Mouse (Mus musculus): ENCODE data around the gene Acer1. TPM values are rescaled to one million over a fixed set of nuclear protein-coding genes. Genes with fewer than 3 reads are reported as not detected.
"Not testable (repeated sequence)": the region's sequence is repeated elsewhere in the genome, so short reads cannot be mapped to it uniquely, and the experiment has no call there.

Gene Acer1
- polyA plus RNA-seq, 1 experiment from 2014 or later: not detected

- Histone ChIP-seq H3K4me2 (peak overlapping the region; percentile 92), H3K36me3 (no peaks in the 10 kb centered on the region), H3K27me3 (replicated peaks) (no peaks in the 10 kb centered on the region), H3K9ac (replicated peaks) (peak overlapping the region; percentile 99), H3K4me1 (peaks cover 44% of the 10 kb centered on the region), H3K4me3 (replicated peaks) (peak overlapping the region; percentile 96), H3K27ac (replicated peaks) (peak overlapping the region; percentile 91), H3K9me3 (replicated peaks) (no peaks in the 10 kb centered on the region)
- 2% methylated on average over 37 of the region's 45 CpGs for WGBS
- peak; percentile 55 for ATAC-seq (ENCODE audit: low FRiP score)
These were observed 47.2 kb downstream of the Acer1 start for GRCm38 (mm10) chr17:56934545-56935330.

DNA sequence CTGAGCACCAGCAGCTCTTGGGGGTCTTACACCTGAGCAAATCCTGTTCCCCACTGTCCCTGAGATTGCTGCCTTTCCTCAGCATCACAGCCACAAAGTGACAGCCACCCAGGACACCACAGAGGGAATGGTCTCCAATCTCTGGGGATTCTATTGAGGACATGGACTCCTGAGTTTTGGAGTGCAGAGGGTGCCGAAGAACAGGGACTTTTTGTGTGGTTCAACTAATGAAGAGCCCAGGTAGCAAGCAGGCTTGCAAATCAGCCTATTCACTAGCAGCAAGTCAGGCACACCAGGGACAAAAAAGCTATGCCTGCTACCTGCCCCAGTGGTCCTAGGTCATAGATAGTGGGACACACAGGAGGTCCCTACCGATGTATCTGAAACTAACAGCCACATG, 48.5 kb downstream of the Acer1 start:
- Histone ChIP-seq H3K4me3 (replicated peaks) (no peak overlapping the region), H3K27ac (replicated peaks) (no peak overlapping the region), H3K4me1 (peaks cover 50% of the 10 kb centered on the region), H3K9ac (replicated peaks) (0 out of 2 replicates have a peak overlapping the region, but pooled peaks have one; percentile 99), H3K27me3 (replicated peaks) (no peaks in the 10 kb centered on the region), H3K4me2 (peak overlapping the region; percentile 92), H3K36me3 (no peaks in the 10 kb centered on the region), H3K9me3 (replicated peaks) (no peaks in the 10 kb centered on the region)
- 93% methylated on average over 2 of the region's 2 CpGs for WGBS
- no peak for ATAC-seq (ENCODE audit: low FRiP score)

DNA sequence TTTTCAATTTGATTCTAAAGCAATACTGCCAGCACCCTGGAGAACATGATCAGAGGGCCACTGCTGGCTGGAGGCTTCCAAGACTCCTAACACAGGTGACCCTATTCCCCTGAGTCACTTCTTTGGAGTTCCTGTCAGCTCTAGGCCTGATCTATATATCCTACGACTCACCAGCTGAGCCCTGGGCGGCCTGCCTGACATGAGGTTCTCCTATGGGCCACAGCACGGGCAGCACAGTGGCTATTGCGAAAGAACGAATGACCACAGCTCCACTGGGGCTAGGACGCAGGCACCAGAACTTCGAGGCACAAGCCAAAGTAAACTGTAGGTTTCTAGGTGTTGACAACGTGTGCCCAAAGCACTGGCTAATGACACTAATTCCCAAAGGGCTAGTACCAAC, 51.9 kb downstream of the Acer1 start:
- WGBS: 88% methylated on average over 8 of the region's 8 CpGs

GRCm38 (mm10) chr17:56929530-56929929, 52.4 kb downstream of the Acer1 start:
- Histone ChIP-seq H3K36me3 (peaks cover 12% of the 10 kb centered on the region), H3K9me3 (replicated peaks) (no peaks in the 10 kb centered on the region), H3K4me1 (peaks cover 45% of the 10 kb centered on the region), H3K4me3 (replicated peaks) (no peak overlapping the region), H3K27ac (replicated peaks) (no peak overlapping the region), H3K9ac (replicated peaks) (no peak overlapping the region), H3K27me3 (replicated peaks) (no peaks in the 10 kb centered on the region), H3K4me2 (no peak overlapping the region)
- WGBS: 83% methylated on average over 1 of the region's 1 CpGs
- no peak for ATAC-seq (ENCODE audit: low FRiP score)

More for the DNA sequence above, 51.9 kb downstream of the Acer1 start:
- peaks cover 47% of the 10 kb centered on the region for H3K4me1 ChIP-seq
- H3K4me2 ChIP-seq: no peak overlapping the region
- ATAC-seq (ENCODE audit: low FRiP score): no peak
- no peaks in the 10 kb centered on the region for H3K9me3 ChIP-seq (replicated peaks)
- no peak overlapping the region for H3K27ac ChIP-seq (replicated peaks)
- no peak overlapping the region for H3K9ac ChIP-seq (replicated peaks)
- peaks cover 7% of the 10 kb centered on the region for H3K36me3 ChIP-seq
- H3K27me3 ChIP-seq (replicated peaks): no peaks in the 10 kb centered on the region
- no peak overlapping the region for H3K4me3 ChIP-seq (replicated peaks)

DNA sequence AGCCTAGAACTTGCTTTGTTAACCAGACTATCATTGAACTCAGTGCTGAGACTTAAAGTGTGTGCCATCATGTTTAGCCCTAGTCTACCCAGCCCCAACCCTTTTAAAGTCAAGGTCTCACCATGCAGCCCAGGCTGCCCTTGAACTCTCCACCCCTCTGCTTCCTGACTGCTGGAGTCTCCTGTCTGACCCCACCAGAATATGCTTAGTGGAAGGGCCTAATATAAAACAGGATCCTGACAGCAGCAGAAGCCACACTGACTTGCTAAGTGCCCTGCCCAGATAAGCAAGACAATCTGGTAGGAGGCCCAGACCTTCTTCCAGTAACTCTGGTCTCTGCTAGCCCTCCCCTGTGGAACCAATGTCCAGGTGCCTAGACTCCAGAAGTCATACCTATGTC, 52.8 kb downstream of the Acer1 start:
- Histone ChIP-seq H3K9me3 (replicated peaks) (no peaks in the 10 kb centered on the region), H3K36me3 (peaks cover 13% of the 10 kb centered on the region), H3K4me3 (replicated peaks) (no peak overlapping the region), H3K4me2 (no peak overlapping the region), H3K27ac (replicated peaks) (no peak overlapping the region), H3K27me3 (replicated peaks) (no peaks in the 10 kb centered on the region), H3K9ac (replicated peaks) (no peak overlapping the region), H3K4me1 (peaks cover 41% of the 10 kb centered on the region)
- no peak for ATAC-seq (ENCODE audit: low FRiP score)

DNA sequence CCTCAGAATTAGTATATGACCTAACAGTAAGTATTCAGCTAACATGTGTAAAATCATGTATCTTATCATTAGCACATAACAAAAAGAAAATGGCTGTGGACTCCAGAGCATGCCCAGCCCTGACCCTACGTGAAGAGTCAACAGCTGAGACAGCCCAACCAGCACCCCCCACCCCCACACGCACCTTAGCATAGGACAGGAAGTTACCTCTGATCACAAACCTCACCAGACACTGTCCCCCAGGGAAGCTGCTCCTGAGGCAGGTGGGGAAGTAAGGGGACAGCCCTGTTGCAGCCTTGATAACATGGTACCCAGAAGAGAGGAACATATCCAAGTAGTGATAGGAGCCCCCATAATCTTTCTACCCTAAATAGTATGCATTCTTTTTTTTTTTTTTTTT, 55.9 kb downstream of the Acer1 start:
- H3K9me3 ChIP-seq (replicated peaks): no peaks in the 10 kb centered on the region
- H3K9ac ChIP-seq (replicated peaks): no peak overlapping the region
- ATAC-seq (ENCODE audit: low FRiP score): no peak
- no peak overlapping the region for H3K4me3 ChIP-seq (replicated peaks)
- H3K36me3 ChIP-seq: peaks cover 32% of the 10 kb centered on the region
- H3K4me2 ChIP-seq: no peak overlapping the region
- no peaks in the 10 kb centered on the region for H3K27me3 ChIP-seq (replicated peaks)
- H3K27ac ChIP-seq (replicated peaks): no peak overlapping the region
- 93% methylated on average over 2 of the region's 2 CpGs for WGBS
- peaks cover 10% of the 10 kb centered on the region for H3K4me1 ChIP-seq

GRCm38 (mm10) chr17:56919725-56920124, 62.2 kb downstream of the Acer1 start:
- Histone ChIP-seq H3K4me1 (no peaks in the 10 kb centered on the region), H3K9me3 (replicated peaks) (no peaks in the 10 kb centered on the region), H3K27me3 (replicated peaks) (no peaks in the 10 kb centered on the region), H3K4me3 (replicated peaks) (no peak overlapping the region), H3K27ac (replicated peaks) (no peak overlapping the region), H3K9ac (replicated peaks) (no peak overlapping the region), H3K4me2 (no peak overlapping the region), H3K36me3 (peaks cover 54% of the 10 kb centered on the region)
- 93% methylated on average over 3 of the region's 3 CpGs for WGBS
- ATAC-seq (ENCODE audit: low FRiP score): peak; percentile 28; the same call in 1 of the 2 replicates

GRCm38 (mm10) chr17:56917166-56917565, 64.8 kb downstream of the Acer1 start:
- H3K27me3 ChIP-seq (replicated peaks): no peaks in the 10 kb centered on the region
- no peak overlapping the region for H3K4me2 ChIP-seq
- 95% methylated on average over 2 of the region's 2 CpGs for WGBS
- H3K9me3 ChIP-seq (replicated peaks): no peaks in the 10 kb centered on the region
- no peak overlapping the region for H3K4me3 ChIP-seq (replicated peaks)
- no peaks in the 10 kb centered on the region for H3K4me1 ChIP-seq
- H3K36me3 ChIP-seq: peaks cover 56% of the 10 kb centered on the region
- ATAC-seq (ENCODE audit: low FRiP score): no peak
- H3K9ac ChIP-seq (replicated peaks): no peak overlapping the region
- no peak overlapping the region for H3K27ac ChIP-seq (replicated peaks)

- Histone ChIP-seq H3K9ac (replicated peaks) (no peak overlapping the region), H3K4me2 (no peak overlapping the region), H3K27ac (replicated peaks) (no peak overlapping the region), H3K36me3 (peaks cover 62% of the 10 kb centered on the region), H3K4me3 (replicated peaks) (no peak overlapping the region), H3K4me1 (no peaks in the 10 kb centered on the region), H3K9me3 (replicated peaks) (no peaks in the 10 kb centered on the region), H3K27me3 (replicated peaks) (no peaks in the 10 kb centered on the region)
- ATAC-seq (ENCODE audit: low FRiP score): no peak
These were observed 68.5 kb downstream of the Acer1 start for GRCm38 (mm10) chr17:56913444-56913843.

DNA sequence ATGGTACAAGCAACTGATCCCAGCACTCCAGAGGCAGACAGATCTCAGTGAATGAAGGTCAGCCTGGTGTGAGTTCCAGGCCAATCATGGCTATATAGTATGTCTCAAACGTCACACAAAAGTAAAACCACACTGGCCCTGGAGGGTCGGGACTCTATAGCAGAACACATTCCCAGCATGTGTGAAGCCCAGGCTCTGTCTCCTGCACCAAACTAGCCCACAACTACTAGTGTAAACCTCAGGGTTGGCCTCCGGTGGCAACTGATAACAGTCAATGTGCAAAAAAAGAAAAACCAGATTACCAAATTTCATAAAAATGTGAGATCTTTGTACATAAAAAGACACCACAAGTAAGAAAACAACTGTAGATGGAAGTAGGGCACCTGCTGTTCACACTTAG, 68.9 kb downstream of the Acer1 start:
- ATAC-seq (ENCODE audit: low FRiP score): no peak
- H3K9ac ChIP-seq (replicated peaks): no peak overlapping the region
- H3K4me1 ChIP-seq: no peaks in the 10 kb centered on the region
- no peak overlapping the region for H3K4me2 ChIP-seq
- H3K27me3 ChIP-seq (replicated peaks): no peaks in the 10 kb centered on the region
- peaks cover 62% of the 10 kb centered on the region for H3K36me3 ChIP-seq
- H3K27ac ChIP-seq (replicated peaks): no peak overlapping the region
- H3K4me3 ChIP-seq (replicated peaks): no peak overlapping the region
- no peaks in the 10 kb centered on the region for H3K9me3 ChIP-seq (replicated peaks)
- WGBS: 96% methylated on average over 3 of the region's 3 CpGs

DNA sequence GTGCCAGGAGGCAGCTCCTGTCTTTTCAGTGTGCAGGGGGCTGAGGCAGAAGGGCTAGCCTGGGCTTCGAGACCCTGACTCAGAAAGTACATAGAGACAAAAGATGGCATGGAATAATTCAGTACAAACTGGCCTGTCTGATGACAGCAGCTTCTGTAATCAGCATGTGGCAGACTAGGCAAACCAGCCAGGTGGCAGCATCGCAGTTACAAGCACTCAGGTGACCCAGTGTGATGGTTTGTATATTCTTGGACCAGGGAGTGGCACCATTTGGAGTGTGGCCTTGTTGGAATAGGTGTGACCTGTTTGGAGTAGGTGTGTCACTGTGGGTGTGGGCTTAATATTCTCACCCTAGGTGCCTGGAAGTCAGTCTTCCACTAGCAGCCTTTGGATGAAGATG, 72.2 kb downstream of the Acer1 start:
- H3K9me3 ChIP-seq (replicated peaks); H3K9ac ChIP-seq (replicated peaks); H3K4me2 ChIP-seq; H3K4me1 ChIP-seq; ATAC-seq (ENCODE audit: low FRiP score); H3K4me3 ChIP-seq (replicated peaks); H3K27me3 ChIP-seq (replicated peaks); H3K27ac ChIP-seq (replicated peaks): not testable (repeated sequence)
- 93% methylated on average over 2 of the region's 2 CpGs for WGBS
- peaks cover 58% of the 10 kb centered on the region for H3K36me3 ChIP-seq

DNA sequence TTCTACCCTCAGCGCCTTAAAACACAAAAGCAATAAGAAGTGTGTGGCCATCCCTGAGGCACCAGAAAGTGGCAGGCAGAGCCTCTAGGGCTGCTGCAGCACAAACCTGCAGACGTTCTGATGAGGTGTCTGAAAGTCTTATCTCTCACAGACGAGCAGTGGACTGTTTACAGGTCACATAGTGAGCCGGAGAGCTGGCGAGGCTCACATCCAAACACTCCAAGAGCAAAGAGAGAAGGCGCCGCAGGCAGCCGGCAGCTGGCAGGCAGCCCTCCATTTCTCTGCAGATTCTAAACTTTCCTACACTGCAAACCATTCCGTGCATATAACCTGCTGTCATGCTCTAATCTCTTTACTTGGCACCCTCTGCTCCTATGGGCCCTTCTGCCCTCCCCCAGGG, 74.0 kb downstream of the Acer1 start:
- H3K36me3 ChIP-seq: peaks cover 60% of the 10 kb centered on the region

More for the DNA sequence above, 74.0 kb downstream of the Acer1 start:
- Histone ChIP-seq H3K4me1 (no peaks in the 10 kb centered on the region), H3K27ac (replicated peaks) (no peak overlapping the region), H3K4me2 (no peak overlapping the region), H3K9me3 (replicated peaks) (no peaks in the 10 kb centered on the region), H3K27me3 (replicated peaks) (no peaks in the 10 kb centered on the region), H3K4me3 (replicated peaks) (no peak overlapping the region), H3K9ac (replicated peaks) (no peak overlapping the region)
- no peak for ATAC-seq (ENCODE audit: low FRiP score)
- 80% methylated on average over 9 of the region's 9 CpGs for WGBS
